Mouse (Mus musculus): ENCODE results near the gene Gdf1. TPM values are rescaled to one million over a fixed set of nuclear protein-coding genes. Genes with fewer than 3 reads are reported as not detected.

The Gdf1 gene
- polyA plus RNA-seq, 1 experiment from 2014 or later = 5.5 TPM

- H3K9ac ChIP-seq (replicated peaks; ENCODE audit: low read length) = no peak overlapping the region
- H3K4me2 ChIP-seq (replicated peaks; ENCODE audit: low read depth, low read length) = no peak overlapping the region
- WGBS = 79% methylated on average over 1 of the region's 1 CpGs
- no peaks in the 10 kb centered on the region for H3K27me3 ChIP-seq (ENCODE audit: insufficient read depth, low read length)
- no peaks in the 10 kb centered on the region for H3K36me3 ChIP-seq (ENCODE audit: insufficient read depth, low read length)
- peaks cover 18% of the 10 kb centered on the region for H3K4me1 ChIP-seq (ENCODE audit: insufficient read depth, low read length)
- no peak overlapping the region for H3K27ac ChIP-seq (ENCODE audit: low read length)
- no peak overlapping the region for H3K4me3 ChIP-seq (ENCODE audit: low read length)
- ATAC-seq (ENCODE audit: low FRiP score, low TSS enrichment) = no peak
- H3K9me3 ChIP-seq (ENCODE audit: low read length) = no peaks in the 10 kb centered on the region
These were observed 26.5 kb downstream of the Gdf1 start for GRCm38 (mm10) chr8:70356111-70356510.

- Histone ChIP-seq H3K4me3 (ENCODE audit: low read length) (no peak overlapping the region), H3K9me3 (ENCODE audit: low read length) (no peaks in the 10 kb centered on the region), H3K36me3 (ENCODE audit: insufficient read depth, low read length) (no peaks in the 10 kb centered on the region), H3K4me1 (ENCODE audit: insufficient read depth, low read length) (no peaks in the 10 kb centered on the region), H3K9ac (replicated peaks; ENCODE audit: low read length) (0 out of 2 replicates have a peak overlapping the region, but pooled peaks have one; percentile 25), H3K4me2 (replicated peaks; ENCODE audit: low read depth, low read length) (no peak overlapping the region), H3K27me3 (ENCODE audit: insufficient read depth, low read length) (no peaks in the 10 kb centered on the region), H3K27ac (ENCODE audit: low read length) (no peak overlapping the region)
- WGBS = 19% methylated on average over 3 of the region's 3 CpGs
- ATAC-seq (ENCODE audit: low FRiP score, low TSS enrichment) = no peak
These were observed 29.8 kb downstream of the Gdf1 start for GRCm38 (mm10) chr8:70359411-70359810.

GRCm38 (mm10) chr8:70360769-70361168 is 31.2 kb downstream of the Gdf1 start:
- no peak overlapping the region for H3K27ac ChIP-seq (ENCODE audit: low read length)
- ATAC-seq (ENCODE audit: low FRiP score, low TSS enrichment) = no peak
- WGBS = 64% methylated on average over 4 of the region's 4 CpGs
- no peaks in the 10 kb centered on the region for H3K27me3 ChIP-seq (ENCODE audit: insufficient read depth, low read length)
- no peaks in the 10 kb centered on the region for H3K36me3 ChIP-seq (ENCODE audit: insufficient read depth, low read length)
- no peaks in the 10 kb centered on the region for H3K4me1 ChIP-seq (ENCODE audit: insufficient read depth, low read length)
- H3K9ac ChIP-seq (replicated peaks; ENCODE audit: low read length) = no peak overlapping the region
- H3K4me2 ChIP-seq (replicated peaks; ENCODE audit: low read depth, low read length) = no peak overlapping the region
- H3K9me3 ChIP-seq (ENCODE audit: low read length) = no peaks in the 10 kb centered on the region
- H3K4me3 ChIP-seq (ENCODE audit: low read length) = no peak overlapping the region

- Histone ChIP-seq H3K27me3 (ENCODE audit: insufficient read depth, low read length) (no peaks in the 10 kb centered on the region), H3K36me3 (ENCODE audit: insufficient read depth, low read length) (no peaks in the 10 kb centered on the region), H3K9ac (replicated peaks; ENCODE audit: low read length) (no peak overlapping the region), H3K27ac (ENCODE audit: low read length) (no peak overlapping the region), H3K4me3 (ENCODE audit: low read length) (no peak overlapping the region), H3K4me1 (ENCODE audit: insufficient read depth, low read length) (no peaks in the 10 kb centered on the region), H3K9me3 (ENCODE audit: low read length) (no peaks in the 10 kb centered on the region), H3K4me2 (replicated peaks; ENCODE audit: low read depth, low read length) (no peak overlapping the region)
- no peak for ATAC-seq (ENCODE audit: low FRiP score, low TSS enrichment)
- WGBS = 72% methylated on average over 10 of the region's 10 CpGs
These were observed 31.9 kb downstream of the Gdf1 start for GRCm38 (mm10) chr8:70361484-70362032.

- H3K4me1 ChIP-seq (ENCODE audit: insufficient read depth, low read length) = no peaks in the 10 kb centered on the region
- H3K36me3 ChIP-seq (ENCODE audit: insufficient read depth, low read length) = no peaks in the 10 kb centered on the region
- no peak overlapping the region for H3K4me2 ChIP-seq (replicated peaks; ENCODE audit: low read depth, low read length)
- no peak overlapping the region for H3K4me3 ChIP-seq (ENCODE audit: low read length)
- no peaks in the 10 kb centered on the region for H3K27me3 ChIP-seq (ENCODE audit: insufficient read depth, low read length)
- no peak overlapping the region for H3K27ac ChIP-seq (ENCODE audit: low read length)
- ATAC-seq (ENCODE audit: low FRiP score, low TSS enrichment) = peak; percentile 43; the same call in 1 of the 2 replicates
- 37% methylated on average over 5 of the region's 5 CpGs for WGBS
- H3K9me3 ChIP-seq (ENCODE audit: low read length) = no peaks in the 10 kb centered on the region
- no peak overlapping the region for H3K9ac ChIP-seq (replicated peaks; ENCODE audit: low read length)
These were observed 34.4 kb downstream of the Gdf1 start for GRCm38 (mm10) chr8:70364066-70364465.

GRCm38 (mm10) chr8:70366588-70366987 is 37.0 kb downstream of the Gdf1 start:
- Histone ChIP-seq H3K4me1 (ENCODE audit: insufficient read depth, low read length) (no peaks in the 10 kb centered on the region), H3K9me3 (ENCODE audit: low read length) (no peaks in the 10 kb centered on the region), H3K4me3 (ENCODE audit: low read length) (no peak overlapping the region), H3K27me3 (ENCODE audit: insufficient read depth, low read length) (0 out of 2 replicates have a peak, but pooled peaks cover 3% of the 10 kb centered on the region), H3K4me2 (replicated peaks; ENCODE audit: low read depth, low read length) (no peak overlapping the region), H3K27ac (ENCODE audit: low read length) (no peak overlapping the region), H3K36me3 (ENCODE audit: insufficient read depth, low read length) (no peaks in the 10 kb centered on the region), H3K9ac (replicated peaks; ENCODE audit: low read length) (no peak overlapping the region)
- ATAC-seq (ENCODE audit: low FRiP score, low TSS enrichment) = no peak
- 69% methylated on average over 5 of the region's 5 CpGs for WGBS

- no peak overlapping the region for H3K9ac ChIP-seq (replicated peaks; ENCODE audit: low read length)
- no peak overlapping the region for H3K4me3 ChIP-seq (ENCODE audit: low read length)
- WGBS = 89% methylated on average over 7 of the region's 7 CpGs
- H3K36me3 ChIP-seq (ENCODE audit: insufficient read depth, low read length) = no peaks in the 10 kb centered on the region
- H3K4me2 ChIP-seq (replicated peaks; ENCODE audit: low read depth, low read length) = no peak overlapping the region
- H3K4me1 ChIP-seq (ENCODE audit: insufficient read depth, low read length) = peaks cover 28% of the 10 kb centered on the region
- no peak overlapping the region for H3K27ac ChIP-seq (ENCODE audit: low read length)
- H3K9me3 ChIP-seq (ENCODE audit: low read length) = no peaks in the 10 kb centered on the region
- H3K27me3 ChIP-seq (ENCODE audit: insufficient read depth, low read length) = peaks cover 41% of the 10 kb centered on the region
- no peak for ATAC-seq (ENCODE audit: low FRiP score, low TSS enrichment)
These were observed 40.9 kb downstream of the Gdf1 start for GRCm38 (mm10) chr8:70370476-70370875.

GRCm38 (mm10) chr8:70371951-70372350 is 42.3 kb downstream of the Gdf1 start:
- Histone ChIP-seq H3K4me3 (ENCODE audit: low read length) (no peak overlapping the region), H3K27ac (ENCODE audit: low read length) (no peak overlapping the region), H3K9ac (replicated peaks; ENCODE audit: low read length) (no peak overlapping the region), H3K9me3 (ENCODE audit: low read length) (no peaks in the 10 kb centered on the region), H3K4me2 (replicated peaks; ENCODE audit: low read depth, low read length) (no peak overlapping the region), H3K27me3 (ENCODE audit: insufficient read depth, low read length) (peaks cover 55% of the 10 kb centered on the region), H3K36me3 (ENCODE audit: insufficient read depth, low read length) (no peaks in the 10 kb centered on the region), H3K4me1 (ENCODE audit: insufficient read depth, low read length) (peaks cover 37% of the 10 kb centered on the region)
- no peak for ATAC-seq (ENCODE audit: low FRiP score, low TSS enrichment)
- WGBS = 31% methylated on average over 6 of the region's 6 CpGs

GRCm38 (mm10) chr8:70373397-70374317 is 44.0 kb downstream of the Gdf1 start, which contains the start of gene Comp:
Gene Comp, plus strand, starts transcription at chr8:70373558.
- WGBS = 2% methylated on average over 47 of the region's 47 CpGs
- H3K4me1 ChIP-seq (ENCODE audit: insufficient read depth, low read length) = peaks cover 37% of the 10 kb centered on the region
- peak within 1 kb of the TSS; percentile 6; the same call in 1 of the 2 replicates for H3K9ac ChIP-seq (replicated peaks; ENCODE audit: low read length)
- no peaks in the 10 kb centered on the region for H3K9me3 ChIP-seq (ENCODE audit: low read length)
- no peak within 1 kb of the TSS for H3K27ac ChIP-seq (ENCODE audit: low read length)
- peak within 1 kb of the TSS; percentile 55 for H3K4me2 ChIP-seq (replicated peaks; ENCODE audit: low read depth, low read length)
- no peak for ATAC-seq (ENCODE audit: low FRiP score, low TSS enrichment)
- H3K4me3 ChIP-seq (ENCODE audit: low read length) = peak within 1 kb of the TSS; percentile 39
- no peaks in the 10 kb centered on the region for H3K36me3 ChIP-seq (ENCODE audit: insufficient read depth, low read length)
- H3K27me3 ChIP-seq (ENCODE audit: insufficient read depth, low read length) = peaks cover 72% of the 10 kb centered on the region

Data from kidney, embryonic 16.5 days (tissue).